Mouse (Mus musculus) layer of hippocampus, adult 9-11 months (tissue): ENCODE measurements around the gene Rasgef1b.
A peak's percentile ranks its signal among the peaks of the same experiment; 100 is the strongest.

Experiments used
- DNase-seq: peaks from one replicate; pipeline ENCODE4 v3.0.0; 2022

Rasgef1b gene

DNA sequence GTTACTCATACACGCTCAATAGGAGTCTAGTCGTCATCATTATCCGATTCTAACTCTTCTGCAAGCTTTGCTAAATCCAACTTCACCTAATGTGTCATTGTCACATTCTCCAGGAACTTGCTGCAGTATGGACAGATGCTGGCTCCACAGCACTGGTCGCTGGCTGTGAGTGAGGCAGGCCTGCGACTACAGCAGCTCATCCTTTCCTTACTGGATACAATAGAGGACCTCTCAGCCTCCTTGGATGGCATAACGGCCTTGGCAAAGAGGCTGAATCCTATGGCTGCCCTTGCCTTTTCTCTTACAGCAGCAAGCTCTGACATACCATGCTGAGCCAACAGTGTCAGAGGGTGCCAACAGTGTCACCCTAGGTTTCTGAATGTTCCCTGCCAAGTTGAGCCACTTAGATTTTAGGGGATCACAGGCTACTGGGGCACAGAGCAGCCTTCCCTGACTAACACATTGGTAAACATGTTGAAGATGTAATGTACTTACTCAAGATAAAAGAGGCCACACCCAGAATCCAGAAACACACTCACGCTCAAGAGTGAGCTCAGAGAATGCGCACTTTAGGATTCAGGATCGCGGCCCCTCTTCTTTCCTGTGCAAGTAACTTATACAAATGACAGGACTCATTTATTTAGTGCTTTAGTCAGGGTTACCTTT lies 340.1 kb downstream of the Rasgef1b start:
- DNase-seq: no peak

DNA sequence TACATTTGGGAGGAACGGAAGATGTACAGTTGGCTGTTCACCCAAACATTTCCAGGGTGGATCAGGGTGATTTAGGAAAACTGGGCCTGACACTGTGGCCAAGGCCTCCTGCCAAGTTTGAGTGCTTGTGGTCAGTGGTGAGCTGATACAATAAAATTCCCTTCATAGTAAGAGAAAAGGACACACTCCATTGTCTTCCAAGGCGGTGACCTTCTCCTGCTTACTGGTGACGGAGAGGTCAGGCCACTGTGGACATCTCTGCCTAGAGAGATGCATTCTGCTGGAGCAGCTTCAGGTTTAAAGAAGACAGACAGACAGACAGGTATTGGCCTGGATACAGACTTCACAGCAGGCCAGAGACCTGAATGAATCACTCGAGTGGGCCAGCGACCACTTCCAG lies 340.7 kb downstream of the Rasgef1b start:
- DNase-seq: no peak

DNA sequence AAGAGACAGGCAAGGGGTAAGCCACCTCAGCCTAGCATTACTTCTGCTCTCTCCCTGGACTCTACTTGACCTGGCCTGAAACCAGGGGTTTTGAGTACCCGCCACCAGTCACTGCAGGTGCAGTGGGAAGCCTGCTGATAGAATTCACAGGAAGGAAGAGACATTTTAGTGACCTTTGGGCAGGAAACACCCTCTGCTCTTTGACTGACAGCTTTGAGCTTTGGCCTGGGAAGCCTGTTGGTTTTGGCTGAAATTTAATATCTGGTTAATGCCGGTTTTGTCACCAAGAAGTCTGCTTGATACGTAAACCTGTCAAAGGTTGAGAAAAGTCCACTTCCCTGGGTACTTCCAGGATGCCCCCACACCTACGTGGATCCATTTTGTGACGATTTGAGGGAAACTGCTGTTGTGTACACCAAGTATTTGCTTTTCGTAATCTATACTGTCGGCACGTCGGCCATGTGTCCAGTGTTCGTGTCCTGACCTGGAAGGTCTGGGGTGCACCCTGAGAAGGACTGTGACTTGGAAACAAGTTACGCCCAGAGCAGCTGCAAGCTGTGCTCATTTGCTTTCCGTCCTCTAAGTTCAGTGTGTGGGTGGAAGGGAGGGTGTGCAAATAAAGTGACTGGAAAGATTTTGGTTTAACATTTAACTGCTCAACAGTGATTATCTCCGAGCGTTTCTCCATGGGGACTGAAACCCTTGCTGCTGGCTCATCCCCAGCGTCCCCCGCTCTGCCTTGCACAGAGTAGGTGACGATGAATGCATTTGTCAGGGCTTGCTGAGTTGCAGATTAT lies 341.5 kb downstream of the Rasgef1b start:
- peak; percentile 66 for DNase-seq

DNA sequence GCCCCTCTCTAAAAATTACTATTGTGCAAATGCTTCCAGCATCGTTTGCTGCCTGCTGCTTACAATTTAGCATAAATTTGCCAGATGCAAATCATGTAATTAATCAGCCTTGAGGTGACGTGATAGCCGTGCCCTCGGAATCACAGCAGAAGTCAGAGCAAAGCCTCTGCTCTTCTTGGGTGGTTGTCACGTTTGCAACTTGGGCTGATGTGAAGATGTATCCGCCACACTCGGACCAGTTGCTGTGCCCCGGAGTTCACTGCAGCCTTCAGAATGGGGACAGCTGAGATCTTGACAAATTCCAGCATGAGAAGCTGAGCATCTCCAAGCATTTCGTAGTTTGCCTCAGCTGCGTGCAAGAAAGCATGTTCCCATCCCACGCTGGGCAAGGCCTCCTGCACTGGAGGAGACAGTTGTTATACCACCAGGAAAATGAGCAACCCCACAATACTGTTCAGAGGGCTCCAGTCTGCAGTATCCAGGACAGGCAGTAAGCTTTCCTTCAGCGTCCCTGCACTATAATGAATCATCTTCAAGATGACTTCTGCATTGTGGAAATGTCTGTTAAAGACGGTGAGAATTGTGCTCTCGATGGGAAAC lies 342.5 kb downstream of the Rasgef1b start:
- DNase-seq: no peak

DNA sequence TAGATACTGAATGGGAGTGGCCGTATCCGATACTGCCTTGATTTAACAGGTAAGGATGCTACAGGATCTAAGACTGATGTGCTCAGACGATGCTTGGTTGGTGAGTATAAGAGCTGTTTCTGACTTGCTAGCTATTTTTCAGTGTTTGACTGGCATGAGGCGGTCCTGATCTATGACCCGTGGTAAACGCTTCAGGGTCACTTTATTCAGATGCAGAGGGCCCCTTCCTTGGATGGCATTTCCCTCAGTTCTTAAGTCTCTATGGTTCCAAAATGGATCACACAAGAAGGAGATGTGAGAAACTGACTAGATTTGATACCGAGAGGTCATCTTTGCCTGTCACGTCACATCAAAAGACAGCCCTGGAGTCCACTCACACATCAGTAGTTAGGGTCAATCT lies 343.1 kb downstream of the Rasgef1b start:
- DNase-seq: no peak

DNA sequence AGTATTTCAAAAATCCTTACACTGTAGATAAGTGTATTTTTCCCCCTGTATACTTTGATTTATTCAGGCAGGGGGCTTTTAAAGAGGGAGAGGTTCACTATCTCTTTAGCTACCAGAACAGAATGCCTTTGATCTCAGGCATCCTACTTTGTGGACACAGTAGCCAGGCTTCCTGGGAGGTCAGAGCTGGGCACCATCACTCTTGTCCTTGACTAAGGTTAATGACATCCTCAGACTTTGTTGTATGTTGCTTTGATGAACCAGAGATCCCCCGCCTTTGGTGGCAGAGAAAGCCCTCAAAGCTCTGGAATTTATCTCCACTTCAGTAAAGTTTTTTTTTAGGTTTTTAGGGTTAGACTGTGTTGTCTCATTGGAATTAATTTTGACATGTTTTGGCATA lies 343.8 kb downstream of the Rasgef1b start:
- no peak for DNase-seq

DNA sequence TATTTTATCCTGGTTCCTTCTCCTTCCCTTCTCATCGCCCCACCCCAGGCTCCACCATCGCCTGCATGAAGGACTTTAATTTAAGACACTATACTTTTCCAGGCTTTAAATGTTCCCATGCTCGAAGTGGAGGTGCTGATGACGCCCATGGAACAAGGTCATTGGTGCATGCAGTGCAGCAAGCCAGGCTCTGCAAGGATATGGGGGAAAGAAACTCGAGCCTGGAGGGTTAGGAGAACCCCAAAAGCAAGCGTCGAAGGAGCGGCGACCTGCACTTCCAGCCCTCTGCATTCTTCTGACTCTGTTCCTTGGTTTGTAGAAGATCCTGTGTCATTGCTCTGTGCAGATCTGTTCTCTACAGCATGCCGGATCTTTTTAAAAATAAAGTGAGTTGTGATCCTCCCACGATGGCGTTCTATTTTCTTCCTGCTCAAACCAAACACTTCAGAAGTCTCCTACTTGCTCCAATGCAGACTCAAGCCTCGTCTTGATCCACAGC lies 345.0 kb downstream of the Rasgef1b start:
- no peak for DNase-seq

DNA sequence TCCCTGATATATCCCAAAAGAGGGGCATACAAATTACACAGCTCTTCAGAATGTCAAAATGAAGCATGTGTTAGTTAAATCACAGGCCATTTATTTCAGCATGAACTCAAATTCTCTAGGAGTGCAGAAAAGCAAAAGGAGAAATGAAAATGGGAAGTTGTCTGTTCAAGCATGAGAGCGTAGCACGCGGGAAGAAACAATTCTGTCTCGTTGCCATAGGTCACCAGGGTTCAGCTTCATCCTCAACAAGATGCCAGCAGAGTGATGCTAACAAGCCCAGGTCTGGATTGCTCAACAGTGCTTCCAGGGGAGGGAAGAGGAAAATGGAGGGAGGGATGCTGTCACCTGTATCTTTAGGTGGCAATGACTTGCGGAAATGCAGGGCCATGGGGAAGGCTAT lies 346.1 kb downstream of the Rasgef1b start:
- no peak for DNase-seq

DNA sequence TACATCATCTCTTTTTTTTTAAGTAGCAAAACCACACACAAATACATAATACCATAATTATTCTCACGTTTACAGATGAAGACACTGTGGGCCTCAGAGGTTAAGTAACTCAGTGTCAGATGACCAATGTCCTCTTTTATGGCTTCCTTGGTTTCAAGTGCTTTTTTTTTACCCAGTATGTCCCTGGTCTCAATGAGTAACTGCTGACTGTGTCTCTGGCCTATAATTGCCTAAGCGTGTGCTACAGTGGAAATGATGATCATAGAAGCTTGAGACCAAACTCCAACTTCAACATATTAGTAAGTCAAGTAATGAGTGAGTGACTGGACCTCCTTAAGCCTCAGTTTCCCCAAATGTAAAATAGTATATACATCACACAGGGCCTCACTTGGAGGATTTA lies 347.2 kb downstream of the Rasgef1b start:
- DNase-seq: no peak

DNA sequence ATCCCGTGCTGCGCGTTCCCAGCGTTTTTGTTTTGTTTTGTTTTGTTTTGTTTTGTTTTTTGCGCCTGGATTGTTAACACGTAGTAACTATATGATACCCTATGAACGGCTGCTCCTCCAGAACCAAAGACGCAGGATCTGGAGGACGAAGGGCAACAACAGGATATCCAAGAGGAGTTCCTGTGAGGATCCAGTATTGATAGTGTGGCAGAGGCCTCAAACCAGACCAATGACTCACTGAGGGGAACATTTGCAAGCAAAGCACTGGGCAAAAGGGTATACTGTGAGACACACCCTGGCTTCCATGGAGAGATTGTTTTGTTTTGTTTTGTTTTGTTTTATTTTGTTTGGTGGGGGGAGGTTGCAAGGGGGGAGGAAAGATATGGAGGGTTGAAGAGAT lies 348.0 kb downstream of the Rasgef1b start:
- DNase-seq: no peak

DNA sequence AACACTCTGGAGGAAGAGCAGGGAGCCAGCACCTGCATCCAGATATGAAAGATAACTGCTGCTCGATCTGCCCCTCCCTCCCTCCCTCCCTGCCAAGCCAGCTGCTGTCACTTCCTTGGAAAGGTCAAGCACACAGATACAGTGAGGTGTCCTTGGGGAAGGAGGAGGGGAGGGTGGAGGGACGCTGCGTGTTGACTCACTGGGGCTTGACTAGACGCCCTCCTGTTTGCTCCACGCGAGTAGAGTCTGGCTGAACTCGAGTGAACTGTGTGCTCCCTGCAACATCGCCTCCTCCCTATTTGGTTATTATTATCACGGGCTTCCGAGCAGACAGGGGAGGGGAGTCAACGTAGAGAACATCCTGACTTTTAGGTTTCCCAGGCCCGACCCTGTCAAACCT lies 348.7 kb downstream of the Rasgef1b start:
- DNase-seq: no peak

DNA sequence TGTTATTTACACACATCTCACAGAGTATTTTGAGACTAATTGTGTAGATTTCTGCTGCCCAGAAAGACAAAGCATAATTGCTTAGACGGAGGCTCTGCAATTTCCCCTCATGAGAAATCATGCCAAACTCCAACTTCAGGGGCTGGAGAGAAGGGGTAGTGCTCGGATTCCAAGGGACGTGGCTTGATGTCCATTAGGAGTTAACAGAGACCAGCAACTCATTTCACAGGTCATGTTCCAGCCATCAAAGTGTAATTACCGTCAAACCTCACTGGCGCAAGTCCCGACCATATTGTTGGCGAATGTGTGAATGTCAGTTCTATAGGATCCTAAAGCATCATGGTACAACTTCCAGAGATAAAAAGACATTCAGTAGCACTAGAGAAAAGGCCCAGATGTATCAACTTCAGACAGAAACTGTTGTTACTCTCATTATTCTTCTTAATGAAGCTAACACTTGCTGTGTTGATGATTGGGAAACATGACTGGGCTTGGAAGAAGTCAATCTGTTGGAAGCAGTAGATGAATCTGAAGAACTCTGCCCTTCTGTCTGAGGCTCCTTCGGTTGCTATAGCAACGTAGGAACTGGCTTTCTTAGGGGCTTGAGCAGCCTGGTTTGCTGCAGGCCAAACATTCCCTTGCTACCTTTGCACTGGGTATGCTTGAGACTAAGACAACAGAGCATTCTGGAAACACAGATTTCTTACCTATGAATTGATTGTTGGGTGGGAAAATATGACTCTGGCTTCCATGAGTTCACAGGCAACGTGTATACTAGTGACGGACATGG lies 350.2 kb downstream of the Rasgef1b start:
- no peak for DNase-seq

DNA sequence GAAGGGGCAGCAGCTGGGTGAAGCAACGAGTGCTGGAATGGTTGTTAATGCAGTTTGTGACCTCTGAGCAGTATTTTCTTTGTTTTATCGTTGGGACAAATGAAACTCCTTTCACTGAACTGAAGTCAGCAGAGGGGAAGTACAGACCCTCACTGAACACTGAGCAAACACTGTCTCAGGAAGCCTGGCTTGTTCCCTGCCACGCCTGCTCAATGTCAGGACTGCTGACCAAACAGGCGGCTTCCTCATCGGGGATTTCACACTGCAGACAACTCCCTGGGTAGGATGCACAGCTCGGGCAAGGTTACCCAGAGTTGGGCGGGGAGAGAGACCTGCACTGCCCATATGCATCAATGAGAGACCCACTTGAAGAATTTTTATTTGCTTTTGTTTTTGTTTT lies 353.1 kb downstream of the Rasgef1b start:
- DNase-seq: no peak

DNA sequence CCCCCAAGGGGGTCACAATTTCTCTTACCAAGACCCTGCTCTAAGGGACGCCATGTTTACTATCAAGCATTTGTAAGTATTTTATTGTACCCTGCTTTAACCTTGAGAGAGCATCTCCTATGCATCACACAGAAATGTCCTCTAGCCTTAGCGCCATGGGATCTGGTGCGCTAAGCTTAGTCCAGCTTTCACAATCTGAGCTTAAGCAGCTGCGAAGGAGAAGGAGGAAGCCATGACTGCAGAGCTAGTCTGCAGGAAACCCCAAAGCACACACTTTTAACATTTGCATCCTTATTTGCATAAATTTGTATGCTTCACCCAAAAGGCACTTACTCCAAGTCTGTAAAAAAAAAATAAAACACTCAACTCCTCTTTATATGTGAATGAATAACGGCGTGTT lies 354.4 kb downstream of the Rasgef1b start:
- DNase-seq: no peak

DNA sequence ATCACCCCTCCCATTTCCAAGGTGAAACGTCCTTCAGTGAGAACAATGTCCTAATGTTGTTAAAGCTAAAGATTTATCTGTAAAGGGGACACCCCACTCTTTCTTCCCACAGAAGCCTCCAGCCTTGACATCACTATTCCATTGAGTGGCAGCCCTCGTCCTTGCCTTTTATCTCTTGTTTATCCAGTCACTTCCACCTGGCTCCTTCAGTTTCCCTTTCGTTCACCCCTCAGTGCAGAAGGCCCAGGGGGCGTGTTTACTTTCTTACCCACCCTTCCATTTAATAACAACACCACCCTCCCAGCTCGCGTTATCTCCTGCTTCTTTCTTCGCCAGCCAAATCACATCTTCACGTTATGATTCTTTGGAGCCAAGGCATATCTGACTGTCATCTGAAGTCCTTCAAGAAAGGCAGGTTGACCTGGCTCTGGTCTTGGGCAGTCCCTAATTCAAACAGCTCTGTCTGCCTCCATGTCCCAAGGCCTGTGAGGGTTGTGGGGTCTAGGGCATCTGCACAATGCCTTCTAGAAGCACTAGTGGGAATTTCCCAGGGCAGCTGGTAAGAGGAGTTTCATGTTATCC lies 355.2 kb downstream of the Rasgef1b start:
- DNase-seq: no peak

DNA sequence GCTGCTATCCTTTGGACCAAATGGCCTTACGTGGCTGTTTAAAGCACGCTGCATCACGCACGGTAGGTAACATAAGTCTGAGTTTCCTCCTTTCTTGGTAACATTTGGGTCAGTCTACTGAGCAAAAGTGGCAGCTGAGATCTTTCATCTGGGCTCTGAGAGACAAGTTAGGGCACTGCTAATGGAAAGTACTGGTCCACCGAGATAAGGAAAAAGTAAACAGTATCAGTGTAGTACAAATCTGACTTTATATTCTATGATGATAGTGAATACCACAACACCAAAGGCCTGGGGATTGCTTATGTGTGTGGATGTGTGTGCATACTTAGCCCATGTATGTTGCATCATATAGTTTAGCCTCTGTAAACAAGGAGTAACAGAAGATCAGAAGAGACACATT lies 358.2 kb downstream of the Rasgef1b start:
- DNase-seq: no peak

DNA sequence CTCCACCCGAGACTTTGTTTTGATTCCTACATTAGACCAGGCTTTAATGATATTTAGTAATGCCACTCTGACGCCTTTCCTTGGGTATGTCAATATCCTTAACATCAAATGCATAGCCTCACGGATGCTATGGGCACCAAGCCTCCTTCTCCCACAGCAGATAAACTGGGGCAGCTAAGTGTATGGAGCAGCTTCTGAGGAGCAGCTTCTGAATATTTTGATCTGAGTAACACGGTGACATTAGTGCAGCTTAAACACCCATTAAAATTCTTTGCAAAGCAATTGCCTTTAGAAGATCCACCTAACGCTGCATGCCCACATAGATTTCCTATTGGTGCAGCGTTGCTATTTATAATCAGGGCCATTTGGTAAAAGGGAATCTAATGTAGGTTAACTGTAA lies 359.6 kb downstream of the Rasgef1b start:
- DNase-seq: no peak

DNA sequence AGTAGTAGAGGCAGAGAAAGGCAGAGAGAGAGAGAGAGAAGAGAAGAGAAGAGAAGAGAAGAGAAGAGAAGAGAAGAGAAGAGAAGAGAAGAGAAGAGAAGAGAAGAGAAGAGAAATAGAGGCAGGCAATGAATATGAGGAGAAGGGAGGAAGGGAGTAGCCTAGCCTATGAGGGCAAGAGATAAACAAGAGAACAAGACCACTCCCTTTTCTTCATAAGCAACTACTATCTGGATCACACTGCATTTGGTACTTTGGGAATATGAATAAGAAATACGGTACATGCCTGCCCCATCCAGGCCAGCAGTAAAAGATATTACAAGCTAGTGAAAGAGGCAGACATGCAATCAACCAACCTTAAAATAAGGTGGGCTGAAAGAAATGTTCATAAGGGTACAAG lies 360.2 kb downstream of the Rasgef1b start:
- no peak for DNase-seq

DNA sequence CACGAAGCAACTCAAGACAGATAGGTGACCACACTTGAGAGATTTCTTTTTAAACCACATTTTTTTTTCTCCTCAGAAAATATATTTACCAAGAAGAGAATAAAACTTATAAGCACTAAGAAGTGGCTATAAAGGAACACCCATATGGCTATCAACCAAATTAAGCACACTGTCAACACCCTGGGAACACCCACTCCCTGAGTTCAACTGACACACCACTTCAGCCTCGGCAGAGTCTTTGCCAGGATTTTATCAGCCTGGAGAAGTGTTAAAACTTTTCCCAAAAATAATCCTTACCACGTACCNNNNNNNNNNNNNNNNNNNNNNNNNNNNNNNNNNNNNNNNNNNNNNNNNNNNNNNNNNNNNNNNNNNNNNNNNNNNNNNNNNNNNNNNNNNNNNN lies 368.3 kb downstream of the Rasgef1b start:
- DNase-seq: peak; percentile 44

DNA sequence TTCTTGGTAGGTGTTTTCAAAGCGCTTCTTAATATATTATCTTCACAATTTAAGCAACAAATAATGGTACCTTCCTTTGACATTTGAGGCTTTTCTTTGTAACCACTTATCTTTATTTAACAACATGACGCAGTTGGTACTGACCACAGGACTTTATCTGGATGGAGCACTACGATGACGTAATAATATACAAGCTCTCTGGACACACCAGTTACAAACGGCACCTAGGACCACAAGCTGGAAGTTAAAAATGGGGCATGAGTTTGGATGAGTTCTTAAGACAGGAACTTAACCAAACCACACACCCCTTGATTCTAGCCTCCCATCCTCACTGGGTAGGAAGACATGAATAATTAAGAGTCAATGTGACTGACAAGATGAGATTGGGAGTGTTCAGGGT lies 369.6 kb downstream of the Rasgef1b start:
- DNase-seq: no peak

DNA sequence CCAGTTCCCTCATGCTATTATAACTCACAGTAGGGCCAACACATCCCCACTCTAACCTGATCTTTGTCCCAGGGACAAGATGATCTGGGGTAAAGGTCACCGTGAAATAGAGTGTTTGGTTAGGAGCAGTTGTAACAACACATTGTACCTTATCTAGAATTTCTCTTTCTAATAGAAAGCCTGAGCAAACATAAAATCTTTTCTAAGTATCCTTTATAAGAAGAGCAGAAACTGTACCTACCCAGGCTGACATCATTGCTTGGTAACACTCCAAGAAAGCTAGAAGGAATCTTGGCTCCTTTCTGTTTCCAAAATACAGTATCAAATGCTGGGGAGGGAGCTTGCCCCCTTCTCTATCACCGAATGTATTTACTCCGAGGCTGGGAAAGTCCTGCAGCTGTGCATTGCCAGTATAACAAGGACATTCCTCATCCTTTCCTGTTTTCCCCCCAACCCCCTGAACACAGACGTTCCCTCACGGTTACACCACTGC lies 374.2 kb downstream of the Rasgef1b start:
- no peak for DNase-seq

DNA sequence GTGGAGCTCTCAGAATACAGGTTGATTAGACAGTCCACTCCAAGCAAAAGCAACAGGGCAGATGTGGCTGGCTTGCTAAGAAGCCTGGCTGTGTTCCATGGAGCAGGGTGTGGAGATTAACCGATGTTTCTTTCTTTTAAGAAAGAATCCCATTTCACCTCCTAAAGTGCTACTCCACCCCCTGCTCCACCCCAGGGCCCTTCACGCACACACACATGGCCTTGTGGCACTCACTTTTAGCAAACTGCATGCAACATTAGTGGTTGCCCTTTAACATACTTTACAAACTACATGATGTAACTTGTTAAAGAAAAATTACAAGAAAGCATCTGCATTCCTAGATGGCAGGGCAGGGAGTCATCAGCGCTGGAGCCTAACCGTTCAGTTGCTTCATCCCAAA lies 378.8 kb downstream of the Rasgef1b start:
- DNase-seq: no peak
